Mouse (Mus musculus) spleen, adult 10 weeks (tissue): ENCODE data around the gene Slc39a8. TPM values are rescaled to one million over a fixed set of nuclear protein-coding genes. Genes with fewer than 3 reads are reported as not detected.

Source experiments
- polyA plus RNA-seq: library from polyadenylated mRNA; stranded (reverse); fragments of 350-450 nt; fragmentation: Illumina TruSeq; extraction: RNeasy Lipid Tissue Mini Kit (QIAGEN cat#74804); gene quantifications from one replicate; pipeline ENCODE4 v1.2.3, GENCODE M21; 2015; ENCODE audit warnings: low replicate concordance; ENCODE audit not compliant: insufficient read depth

Gene Slc39a8
- 4.3 TPM for polyA plus RNA-seq

DNA sequence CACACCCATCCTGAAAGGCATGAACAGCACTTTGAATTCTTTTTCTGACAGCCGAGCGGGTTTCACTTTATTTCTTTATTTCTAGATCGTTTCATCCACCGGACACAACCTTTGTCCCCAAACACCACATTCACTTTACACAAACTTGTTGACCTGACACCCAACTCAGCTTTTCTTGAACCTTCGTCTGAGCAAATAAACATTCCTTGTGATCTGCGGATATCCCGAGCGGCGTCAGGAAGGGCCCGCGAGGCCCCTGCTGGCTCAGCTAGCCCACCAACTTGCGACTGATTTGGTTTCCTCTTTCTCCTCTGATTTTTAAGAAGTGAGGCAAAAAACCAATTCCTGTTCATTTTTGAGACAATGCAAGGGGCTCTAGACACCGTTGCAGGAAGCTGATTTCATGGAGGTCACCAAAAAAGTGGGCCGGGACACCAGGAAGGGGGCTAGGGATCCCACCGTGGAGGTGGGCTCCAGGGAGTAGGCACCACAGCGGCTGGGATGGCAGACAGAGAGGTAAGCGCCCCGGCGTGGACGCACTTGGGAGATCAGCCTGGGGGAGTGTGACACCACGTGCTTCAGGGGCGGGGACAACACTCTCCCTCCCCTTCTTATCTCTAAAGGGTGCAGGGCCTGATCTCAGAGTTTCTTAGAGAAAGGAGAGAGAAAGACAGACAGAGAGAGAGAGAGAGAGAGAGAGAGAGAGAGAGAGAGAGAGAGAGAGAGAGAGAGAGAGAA lies at the start of gene Slc39a8:
Gene Slc39a8 (plus strand): TSS at position 264 of the 738 bp plus-strand sequence.

Other genes starting within 250 kb of the Slc39a8 start
- 136 TPM for gene Nfkb1, start 133.7 kb upstream of the Slc39a8 start, polyA plus RNA-seq